Mouse (Mus musculus): Measurements from ENCODE around the gene Mbnl1.

DNA sequence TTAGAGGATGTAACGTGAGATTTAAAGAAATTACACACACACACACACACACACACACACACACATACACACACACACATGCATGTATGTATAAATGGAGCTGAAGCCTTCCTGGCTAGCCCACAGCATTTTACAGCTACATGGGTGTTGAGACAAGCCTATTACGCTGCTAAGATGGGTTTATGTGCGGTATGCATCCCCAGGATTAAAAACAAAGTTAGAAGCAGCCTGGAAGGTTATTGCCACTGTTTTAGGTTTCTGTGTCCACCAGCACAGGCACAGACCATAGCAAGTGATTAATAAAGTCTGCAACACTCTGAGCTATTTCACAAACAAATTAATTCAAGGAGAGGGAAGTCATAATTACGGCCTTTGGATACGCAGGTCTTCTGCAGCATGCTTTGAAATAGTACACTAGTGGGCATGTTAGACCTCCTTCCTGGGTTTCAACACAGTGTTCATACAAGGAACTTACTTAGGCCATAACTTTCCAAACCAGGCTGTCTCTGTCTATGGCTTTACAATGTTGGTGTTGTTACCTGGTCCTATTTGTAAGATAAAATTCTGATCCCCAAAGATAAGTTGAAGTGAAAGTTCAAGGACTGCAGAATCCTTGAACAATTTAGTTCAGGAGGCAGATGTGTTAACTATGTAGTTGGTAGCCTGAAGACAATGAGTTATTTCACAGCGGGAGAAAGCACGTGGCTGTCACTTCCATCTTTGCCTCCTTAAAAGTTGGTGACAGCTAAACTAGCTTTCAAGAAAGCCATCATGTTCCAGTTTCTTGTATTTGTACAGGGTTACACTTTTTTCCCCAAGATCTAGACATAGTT lies 29.7 kb downstream of the Mbnl1 start:
- TF ChIP-seq CTCF (IDR thresholded peaks at IDR 0.05), result no peak
- no peak for TF ChIP-seq POLR2A (IDR thresholded peaks at IDR 0.05; ENCODE audit: insufficient read depth, low read depth, low read length)
- TF ChIP-seq EP300 (IDR thresholded peaks at IDR 0.05; ENCODE audit: insufficient read depth, low read depth, low read length), result no peak

All from heart, adult 2 months (tissue).